Mouse (Mus musculus): ENCODE results near the gene Ptprs. TPM values are rescaled to one million over a fixed set of nuclear protein-coding genes. Genes with fewer than 3 reads are reported as not detected.

Gene Ptprs
- polyA plus RNA-seq, 1 experiment, result 101 TPM

DNA sequence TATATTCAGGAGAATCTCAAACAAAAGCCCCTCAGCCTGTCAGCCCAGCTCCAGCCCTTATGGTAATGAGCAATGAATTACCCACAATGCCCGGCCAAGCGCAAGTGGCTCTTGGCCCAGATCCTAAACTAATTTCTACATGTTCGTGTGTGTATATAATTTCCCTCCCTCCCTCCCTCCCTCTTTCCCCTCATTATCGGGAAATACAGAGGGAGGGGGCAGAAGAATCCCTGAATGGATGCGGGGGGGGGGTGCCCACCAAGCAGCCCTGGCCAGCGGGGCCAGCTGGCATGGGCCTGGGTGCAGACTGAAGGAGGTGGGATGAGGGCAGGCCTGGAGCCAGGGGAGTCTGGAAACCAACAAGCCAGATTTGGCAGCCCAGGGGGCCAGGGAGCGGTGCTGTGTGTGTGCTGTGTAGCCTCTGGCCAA is 8.8 kb downstream of the Ptprs start:
- DNase-seq (ENCODE audit: low read depth), result no peak

DNA sequence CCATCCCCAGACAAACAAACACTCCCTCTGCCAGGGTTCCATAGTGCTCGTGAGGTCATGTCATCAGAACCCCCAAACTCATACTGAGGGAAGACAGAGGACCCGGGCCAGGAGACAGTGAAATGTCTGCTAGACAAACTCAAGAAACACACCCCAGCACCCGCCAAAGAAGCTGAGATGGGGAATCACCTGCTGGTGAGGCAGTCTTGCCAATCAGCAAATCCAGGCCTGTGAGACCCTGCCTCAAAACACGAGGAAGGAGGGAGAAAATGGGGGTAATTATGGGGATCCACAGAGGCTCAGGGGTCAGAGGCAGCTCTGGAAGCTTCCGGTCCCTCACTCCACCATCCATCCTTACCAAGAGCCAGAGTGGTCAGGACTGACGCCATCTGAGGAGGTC is 9.5 kb downstream of the Ptprs start:
- DNase-seq (ENCODE audit: low read depth), result no peak

DNA sequence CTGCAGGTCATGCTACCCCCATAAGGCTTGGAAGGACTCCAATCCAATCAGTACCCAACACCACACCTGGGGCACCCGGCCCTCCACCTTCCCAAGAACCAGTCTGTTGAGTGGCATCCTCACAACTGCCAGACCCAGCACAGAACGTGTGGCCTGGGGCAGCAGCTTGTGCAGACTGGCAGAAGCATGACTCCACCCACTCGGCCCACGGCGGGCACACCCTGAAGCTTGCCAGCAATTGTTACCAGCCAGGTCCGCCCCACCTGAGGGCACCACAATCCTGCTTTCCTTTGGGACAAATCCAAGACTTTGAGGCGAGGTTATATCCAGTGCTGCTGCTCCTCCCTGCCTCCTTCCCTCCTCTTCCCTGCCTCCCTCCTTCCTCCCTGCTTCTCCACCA is 11.5 kb downstream of the Ptprs start:
- peak; percentile 73 for DNase-seq (ENCODE audit: low read depth)

DNA sequence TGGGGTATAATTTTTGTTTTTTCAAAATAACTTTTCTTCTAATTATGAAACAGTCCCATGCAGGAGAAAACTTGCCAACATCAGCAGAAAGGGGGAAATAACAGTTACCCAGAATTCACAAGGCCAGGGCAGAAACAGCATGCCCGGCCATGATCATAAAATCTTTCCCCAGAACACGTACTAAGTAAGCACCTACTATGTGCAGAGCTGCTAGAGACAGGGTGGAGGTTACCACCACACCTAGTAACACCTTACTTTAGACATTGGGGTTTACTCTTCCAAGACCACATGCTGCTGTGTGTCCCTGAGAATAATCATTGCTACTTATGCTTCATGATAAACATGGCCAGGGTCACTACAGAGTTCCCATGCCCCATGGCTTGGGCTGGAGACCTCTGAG is 11.9 kb downstream of the Ptprs start:
- DNase-seq (ENCODE audit: low read depth), result no peak

DNA sequence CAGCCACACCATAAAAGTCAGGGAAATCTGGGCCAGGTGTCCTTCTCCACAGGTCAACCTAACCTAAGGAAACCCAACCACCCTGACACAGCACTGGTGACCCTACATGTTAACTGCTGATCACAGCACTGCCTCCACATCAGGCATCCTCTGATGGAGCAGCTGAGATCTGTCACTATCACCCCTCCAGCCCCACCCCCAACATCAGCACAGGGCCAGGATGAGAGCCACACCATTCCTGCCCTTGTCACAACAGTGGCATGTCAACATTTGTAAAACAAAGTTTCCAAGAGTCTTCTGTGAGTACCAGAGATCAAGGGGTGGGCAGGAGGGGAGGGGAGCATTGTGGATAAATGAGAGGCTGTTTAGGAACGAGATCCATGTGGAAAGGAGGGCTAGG is 12.8 kb downstream of the Ptprs start:
- DNase-seq (ENCODE audit: low read depth), result no peak

DNA sequence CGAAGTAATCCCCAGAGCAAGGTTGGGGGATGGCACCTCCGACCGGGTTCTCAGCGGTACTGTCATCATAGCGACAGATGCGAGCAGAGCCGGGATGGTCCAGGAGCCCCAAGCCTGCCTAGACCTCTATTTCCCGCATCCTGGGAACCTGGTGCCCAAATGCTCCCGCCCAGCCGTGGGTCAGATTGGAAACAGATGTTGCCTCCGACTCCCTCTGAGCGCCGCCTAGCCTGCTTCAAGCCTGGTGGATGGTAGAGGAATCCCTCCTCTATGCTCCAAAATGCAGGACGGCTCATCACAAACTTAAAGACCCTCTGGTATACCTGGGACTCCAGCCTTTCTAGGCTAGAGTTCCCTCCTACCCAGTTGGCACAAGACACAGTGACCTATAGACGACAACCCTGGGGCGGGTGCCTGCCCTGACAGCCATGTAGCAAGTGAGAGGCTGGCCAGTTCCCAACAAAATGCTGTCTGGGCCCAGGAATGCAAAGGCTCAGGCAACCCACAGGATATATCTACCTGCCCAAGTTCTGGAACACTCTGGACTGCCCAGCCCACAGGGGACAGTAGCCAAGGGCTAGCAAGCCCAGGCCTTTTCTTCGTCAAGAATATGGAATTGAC is 13.3 kb downstream of the Ptprs start:
- DNase-seq (ENCODE audit: low read depth), result no peak

DNA sequence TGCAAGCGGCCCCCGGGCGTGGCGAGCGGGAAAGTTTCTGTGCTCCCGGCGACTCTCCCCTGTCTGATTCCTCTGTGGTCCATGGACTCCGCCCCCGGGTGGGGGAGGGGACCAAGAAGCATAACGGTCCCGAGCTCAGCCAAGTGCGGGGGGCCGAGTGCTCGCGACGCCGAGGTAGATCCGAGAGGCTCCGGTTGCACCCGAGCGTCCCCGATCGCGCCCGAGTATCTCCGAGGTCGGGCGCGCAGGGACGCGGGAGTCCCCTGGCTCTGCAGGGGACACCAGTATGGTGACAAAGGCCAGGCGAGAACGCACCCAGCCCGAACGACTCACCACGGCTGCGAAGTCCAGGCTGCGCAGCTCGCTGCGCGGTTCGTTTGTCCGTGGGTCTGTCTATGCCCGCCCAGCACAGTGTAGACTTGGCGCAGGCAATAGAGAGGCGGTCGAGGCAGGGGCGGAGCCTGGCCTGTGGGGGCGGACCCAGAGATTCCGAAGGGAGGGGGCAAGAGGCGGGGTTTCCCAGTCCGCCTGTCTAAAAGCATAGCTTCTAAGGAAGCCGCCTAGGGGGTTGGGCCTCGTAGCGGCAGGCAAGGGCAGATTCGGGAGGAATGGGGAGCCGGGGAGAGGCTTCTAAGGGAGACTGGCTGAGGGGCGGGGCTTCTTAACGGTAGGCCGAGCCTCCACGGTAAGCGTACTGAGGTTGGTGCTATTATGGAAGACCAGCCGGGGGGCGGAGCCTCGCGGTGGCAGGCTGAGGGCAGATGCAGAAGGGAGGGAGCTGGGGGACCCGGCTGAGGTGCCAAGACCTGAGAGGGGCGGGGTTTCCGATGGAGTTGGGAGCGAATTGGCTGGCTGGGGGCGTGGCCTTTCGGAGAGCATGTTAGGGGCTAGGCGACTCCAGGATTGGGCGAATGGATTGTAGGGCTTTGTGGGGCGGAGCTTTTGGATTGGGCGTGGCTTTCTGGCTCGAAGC is 14.2 kb downstream of the Ptprs start:
- peak; percentile 88 for DNase-seq (ENCODE audit: low read depth)

DNA sequence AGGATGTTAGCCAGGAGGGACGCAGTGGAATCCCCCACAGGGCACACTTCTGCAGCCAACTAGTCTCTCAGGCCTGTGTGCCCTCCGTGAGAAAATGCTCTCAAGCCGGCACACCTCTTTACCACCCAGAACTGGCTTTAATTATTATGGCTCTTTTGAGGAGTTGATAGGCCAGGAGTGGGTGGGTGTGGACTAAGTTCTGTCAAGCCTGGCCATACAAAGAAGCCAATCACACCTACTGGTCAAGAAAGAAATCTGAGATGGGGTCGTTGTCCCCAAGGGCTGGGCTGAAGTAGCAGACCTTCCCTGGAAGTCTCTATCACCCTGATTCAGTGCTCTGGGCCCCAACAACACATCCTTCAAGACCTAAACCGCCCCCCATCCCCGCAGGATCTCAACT is 15.4 kb downstream of the Ptprs start:
- no peak for DNase-seq (ENCODE audit: low read depth)

DNA sequence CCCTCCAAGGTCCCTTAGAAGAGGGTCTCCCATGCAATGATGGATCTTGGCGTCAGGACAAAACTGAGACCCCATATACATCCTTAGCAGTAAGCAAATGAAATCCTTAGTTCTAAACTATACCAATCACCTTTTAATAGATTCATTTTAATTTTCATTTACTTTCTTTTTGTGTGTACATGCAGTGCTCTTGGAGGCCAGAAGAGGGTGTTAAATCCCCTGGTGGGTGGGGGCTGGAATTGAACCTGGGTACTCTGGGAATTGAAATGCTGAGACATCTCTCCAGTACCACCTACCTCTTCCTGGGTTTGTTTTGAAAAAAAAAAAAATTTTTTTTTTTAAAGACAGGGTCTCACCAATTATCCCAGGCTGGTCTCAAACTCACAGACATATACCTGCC is 18.8 kb downstream of the Ptprs start:
- no peak for DNase-seq (ENCODE audit: low read depth)

DNA sequence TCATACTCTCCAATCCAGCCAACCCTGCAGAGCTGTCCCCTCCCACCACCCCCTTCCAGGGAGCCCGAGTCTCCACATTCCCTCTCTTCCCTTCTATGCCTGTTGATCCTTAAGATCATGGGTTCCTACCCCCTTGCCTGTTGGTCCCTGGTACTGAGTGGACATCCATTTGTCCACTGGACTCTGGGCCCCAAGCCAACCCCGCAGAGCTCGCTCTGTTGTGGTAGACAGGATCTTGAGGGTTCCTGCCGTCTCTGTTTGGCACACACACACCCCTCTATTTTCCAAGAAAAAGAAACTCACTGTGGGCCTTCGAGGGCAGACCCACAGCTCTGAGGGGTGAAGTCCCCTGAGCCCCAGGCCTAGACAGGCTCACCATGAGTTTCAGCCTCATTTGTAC is 19.9 kb downstream of the Ptprs start:
- no peak for DNase-seq (ENCODE audit: low read depth)

DNA sequence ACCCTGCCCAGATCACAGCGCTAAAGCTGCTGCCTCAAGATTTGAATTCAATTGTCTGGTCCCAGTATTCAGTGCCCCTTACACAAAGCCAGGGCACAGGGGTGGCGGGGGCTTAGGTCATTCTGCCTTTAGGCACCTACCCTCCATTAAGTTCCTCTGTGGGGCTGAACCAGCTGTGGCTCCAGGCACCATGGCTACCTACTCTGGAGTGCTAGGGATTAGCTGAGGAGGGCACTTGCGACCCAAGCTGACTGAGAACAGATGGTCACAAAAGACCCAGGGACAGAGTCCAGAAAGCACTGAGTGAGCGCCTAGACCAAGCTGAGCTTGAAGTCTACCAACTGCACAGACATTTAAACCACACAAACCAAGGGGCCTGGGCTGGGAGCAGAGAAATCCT is 22.6 kb downstream of the Ptprs start:
- no peak for DNase-seq (ENCODE audit: low read depth)

DNA sequence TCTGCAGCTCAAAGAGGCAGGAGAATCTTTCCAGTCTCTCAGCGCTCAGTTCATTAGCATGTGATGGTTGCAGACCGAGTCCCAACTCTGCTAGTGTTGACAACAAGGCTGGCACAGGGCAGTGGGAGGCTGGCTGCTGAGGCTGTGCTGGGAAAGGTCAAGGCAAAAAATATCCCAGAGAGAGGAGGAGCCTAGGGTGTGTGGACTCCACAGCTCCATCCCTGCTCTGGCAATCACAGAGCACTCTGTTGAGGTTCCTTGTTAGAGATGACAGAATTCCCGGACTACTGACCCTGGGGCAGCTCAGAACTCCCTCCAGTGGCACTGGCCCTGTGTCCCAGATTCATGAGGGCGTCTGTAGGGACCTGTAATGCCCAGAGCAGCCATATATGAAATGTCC is 23.0 kb downstream of the Ptprs start:
- no peak for DNase-seq (ENCODE audit: low read depth)

DNA sequence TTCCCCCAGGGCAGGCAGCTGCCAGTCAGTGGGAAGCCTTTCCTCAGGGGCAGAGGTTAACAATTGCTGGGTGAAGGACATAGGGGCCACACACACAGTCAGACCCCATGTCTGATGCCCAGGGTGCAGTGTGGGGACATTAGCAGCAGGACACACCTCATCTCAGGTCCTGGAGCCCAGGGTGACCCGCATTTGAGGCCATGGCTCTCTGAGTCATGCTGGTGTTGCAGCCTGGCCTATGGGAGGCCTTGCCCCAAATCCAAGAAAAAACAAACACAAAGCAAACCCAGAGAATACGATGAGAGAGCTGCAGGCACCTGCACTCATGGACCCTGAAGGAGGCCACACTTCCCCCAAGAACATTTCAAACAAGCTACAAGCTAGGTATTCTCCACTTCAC is 28.6 kb downstream of the Ptprs start:
- no peak for DNase-seq (ENCODE audit: low read depth)

DNA sequence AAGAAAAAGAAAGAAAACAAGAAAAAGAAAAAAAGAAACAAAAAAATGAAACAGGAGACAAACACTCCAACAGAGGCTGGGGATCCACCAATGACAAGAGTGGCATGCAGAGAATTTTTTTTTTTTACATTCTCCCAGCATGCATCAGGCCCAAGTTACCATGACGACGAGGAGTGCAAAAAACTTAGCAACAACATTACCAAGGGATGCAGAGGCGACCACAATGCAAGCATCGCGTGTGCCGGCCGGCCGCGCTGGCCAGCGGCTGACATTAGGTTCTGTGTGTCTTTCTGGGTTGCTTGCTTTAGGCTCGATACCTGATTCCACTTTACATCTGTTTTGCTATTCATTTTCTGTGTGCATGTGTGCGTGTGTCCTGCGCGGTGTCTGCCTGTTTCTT is 30.9 kb downstream of the Ptprs start:
- no peak for DNase-seq (ENCODE audit: low read depth)

DNA sequence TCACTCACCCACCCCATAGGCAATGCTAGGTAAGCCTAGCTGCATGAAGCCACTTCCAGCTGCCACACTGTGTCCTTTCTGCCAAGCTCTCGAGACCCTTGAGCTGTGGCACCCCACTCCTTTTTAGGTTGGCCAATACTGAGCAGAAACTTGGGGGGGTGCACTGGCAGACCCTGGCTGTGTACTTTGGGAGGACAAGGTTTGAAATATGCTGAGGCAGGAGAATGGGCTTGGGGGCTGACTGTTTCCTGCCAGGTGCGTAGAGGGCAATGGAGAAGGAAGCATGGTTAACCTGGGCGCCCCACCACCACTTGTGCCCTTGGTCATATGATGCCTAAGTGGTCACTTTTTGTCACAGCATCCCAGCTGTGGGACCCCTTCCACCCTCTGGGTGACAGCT is 31.5 kb downstream of the Ptprs start:
- DNase-seq (ENCODE audit: low read depth), result no peak

DNA sequence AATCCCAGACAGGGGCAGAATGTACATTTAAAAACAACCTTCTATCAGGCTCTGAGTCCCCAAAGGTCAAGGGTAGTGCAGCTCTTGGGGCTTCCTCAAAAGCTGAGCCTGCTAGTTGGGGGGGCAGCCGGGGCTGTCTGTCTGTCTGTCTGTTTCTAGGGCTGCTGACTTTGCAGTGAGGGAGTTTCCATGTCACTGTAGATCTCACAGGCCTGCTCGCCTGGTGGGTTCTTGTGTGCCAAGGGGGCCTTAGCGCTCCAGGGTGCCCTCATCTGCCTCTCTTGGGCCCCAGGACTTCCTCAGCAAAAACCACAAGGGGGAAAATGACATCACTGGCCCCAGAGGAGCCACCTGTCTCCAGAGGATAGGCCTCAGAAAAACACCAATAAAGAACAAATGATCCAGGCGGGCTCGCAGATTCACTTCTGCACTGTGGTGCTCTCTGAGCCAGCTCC is 32.9 kb downstream of the Ptprs start:
- DNase-seq (ENCODE audit: low read depth), result no peak

DNA sequence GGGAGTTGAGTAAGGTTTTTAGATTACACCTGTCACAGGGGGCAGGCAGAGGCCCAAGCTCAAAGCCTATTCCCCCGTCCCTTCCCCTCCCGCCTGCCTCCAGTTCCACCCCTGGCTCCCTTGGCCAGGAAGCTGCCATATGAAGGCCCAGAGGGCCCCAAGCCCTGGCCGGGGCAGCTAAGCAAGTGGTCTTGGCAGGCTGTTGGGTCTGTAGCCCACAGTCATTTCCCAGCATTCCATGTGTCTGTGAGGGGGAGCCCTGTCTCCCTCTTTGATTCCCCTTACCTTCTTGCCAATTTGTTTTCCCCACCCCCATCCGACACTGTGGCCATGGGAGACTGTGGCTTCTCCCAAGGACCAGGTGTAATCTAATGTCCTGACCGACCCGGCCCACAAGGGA is 34.0 kb downstream of the Ptprs start:
- DNase-seq (ENCODE audit: low read depth), result no peak

DNA sequence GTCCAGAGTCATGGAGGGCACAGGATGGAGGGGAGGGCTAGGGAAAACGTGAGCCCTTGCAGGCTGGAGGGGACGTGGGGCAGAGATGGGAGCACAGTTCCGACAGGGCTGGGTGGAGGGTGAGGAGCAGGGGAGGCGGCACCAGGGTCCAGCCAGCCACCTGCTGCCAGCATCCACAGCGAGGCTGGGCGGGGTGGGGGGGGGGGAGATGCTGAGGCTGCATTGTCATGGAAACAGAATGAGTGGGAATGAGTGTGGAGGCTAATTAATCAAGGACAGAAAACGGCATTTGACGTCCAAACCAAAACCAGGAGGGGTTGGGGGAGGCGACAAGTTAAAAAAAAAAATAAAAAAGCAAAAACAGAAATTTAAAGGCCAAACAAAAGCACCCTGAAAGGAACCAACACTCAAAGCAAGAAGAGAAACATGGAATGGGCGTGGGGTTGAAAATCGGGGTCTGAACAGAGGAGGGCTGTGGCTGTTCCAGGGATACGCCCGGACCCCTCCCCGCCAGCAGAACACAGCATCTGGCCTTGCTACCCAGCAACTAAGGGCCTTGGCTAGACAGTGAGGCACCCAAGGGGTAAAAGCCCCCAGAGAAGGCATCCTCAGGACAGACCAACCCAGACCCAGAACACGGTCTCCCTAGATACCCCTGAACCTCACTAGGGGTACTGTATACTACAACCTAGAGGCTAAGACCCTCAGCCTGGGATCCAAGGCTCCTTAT is 36.4 kb downstream of the Ptprs start:
- DNase-seq (ENCODE audit: low read depth), result no peak

DNA sequence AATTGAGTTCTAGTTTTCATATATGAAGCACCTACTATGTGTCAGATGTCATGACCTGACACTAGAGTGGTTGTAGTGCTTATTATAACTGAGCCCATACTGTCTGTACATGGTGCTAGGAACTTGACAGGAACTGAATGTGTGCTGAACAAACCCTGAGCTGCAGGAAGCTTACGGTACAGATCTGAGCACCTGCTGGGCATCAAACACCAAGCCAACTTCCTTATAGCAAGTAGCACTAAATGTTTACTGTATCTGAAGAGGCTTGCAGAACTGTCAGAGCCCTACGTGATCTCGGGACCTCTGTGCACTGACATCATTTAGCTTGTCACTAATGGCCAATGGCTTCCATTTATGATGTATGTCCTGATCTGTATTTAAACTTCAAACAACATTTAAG is 44.7 kb downstream of the Ptprs start:
- DNase-seq (ENCODE audit: low read depth), result no peak

DNA sequence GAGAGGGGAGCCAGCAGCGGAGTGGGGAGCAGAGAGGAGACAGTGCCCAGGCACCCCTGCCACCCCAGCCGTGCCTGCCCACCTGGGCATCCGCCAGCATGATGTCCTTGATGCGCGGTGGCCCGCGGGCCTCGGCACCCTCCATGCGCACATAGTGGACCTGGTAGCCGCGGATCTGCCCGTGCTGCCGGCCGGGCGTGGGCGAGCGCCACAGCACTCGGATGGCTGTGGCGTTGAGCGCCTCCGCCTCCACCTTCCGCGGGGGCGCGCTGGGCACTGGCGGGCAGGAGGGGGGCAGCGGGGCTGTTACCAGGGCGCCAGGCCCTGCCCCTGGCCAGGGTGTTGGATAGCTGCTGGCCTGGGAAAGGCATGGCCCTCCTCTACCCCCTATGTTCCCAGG is 48.4 kb downstream of the Ptprs start:
- no peak for DNase-seq (ENCODE audit: low read depth)

DNA sequence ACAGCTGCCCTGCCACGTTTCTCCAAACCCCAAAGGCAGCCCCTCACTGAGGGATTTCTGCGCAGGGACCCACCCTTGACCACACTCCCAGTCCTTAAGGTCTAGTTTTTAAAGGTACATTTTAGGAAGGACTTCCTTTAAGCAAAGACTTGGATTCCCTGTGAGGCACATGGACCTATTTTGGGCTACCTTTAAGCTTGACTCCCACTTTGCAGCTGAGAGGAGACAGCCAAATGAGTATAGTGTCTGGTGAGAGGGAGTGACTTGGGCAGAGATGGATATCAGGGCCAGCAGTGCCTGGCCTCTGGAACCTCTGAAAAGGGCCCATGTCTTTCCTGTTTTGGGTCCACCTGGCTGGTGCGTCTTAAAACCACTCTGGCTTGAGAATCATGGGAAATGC is 50.3 kb downstream of the Ptprs start:
- DNase-seq (ENCODE audit: low read depth), result no peak

DNA sequence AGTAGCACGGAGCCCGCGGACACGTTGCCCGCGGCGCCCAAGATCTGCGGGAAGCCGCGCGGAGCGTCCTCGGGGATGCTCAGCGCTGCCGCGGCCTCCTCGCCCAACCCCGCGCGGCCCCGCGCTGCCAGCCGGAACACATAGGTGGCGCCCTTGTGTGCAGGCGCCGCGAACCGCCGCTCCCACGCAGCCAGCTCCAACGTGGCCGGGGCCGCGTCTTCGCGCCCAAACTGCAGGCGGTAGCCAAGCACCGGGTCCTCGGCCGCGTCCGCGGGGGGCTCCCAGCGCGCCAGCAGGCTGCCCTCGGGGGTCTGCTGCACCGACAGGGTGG is 50.7 kb downstream of the Ptprs start:
- no peak for DNase-seq (ENCODE audit: low read depth)
